Mouse (Mus musculus) heart, adult 2 months (tissue): ENCODE measurements around the gene Brd3os.

Source experiments
- CTCF ChIP-seq: fragments of 200-600 bp; IDR thresholded peaks from 2 replicates; pipeline ENCODE4 v1.8.1; 2022; ENCODE audit warnings: antibody characterized with exemption, mild to moderate bottlenecking, moderate library complexity
- EP300 ChIP-seq: fragments of 200-500 bp; IDR thresholded peaks from 2 replicates; pipeline ENCODE4 v1.6.1; 2011; ENCODE audit warnings: low read depth, low read length, control low read depth; ENCODE audit not compliant: insufficient read depth

- TF ChIP-seq EP300 (no peak), CTCF (no peak)
Observed at GRCm38 (mm10) chr2:27425161-27425611, 16.9 kb upstream of the Brd3os start.
